Mouse (Mus musculus) MEL (cell line): ENCODE results near the gene Mybpc3. TPM values are rescaled to one million over a fixed set of nuclear protein-coding genes. Genes with fewer than 3 reads are reported as not detected.

Experiments used
- DNase-seq: peaks from one replicate; pipeline ENCODE4 v3.0.0; 2011; ENCODE audit warnings: low read depth, low spot score
- H3K27ac ChIP-seq: 2 replicates; pipeline ENCODE4 v1.5.1; 2012; ENCODE audit warnings: low read depth, mild to moderate bottlenecking, control low read depth, low read length, moderate library complexity; ENCODE audit not compliant: control insufficient read depth
- H3K27me3 ChIP-seq, 2 experiments: fragments of 150-350 bp in 1 of 2; sonication (generic) in 1 of 2; 2 replicates each; pipeline ENCODE4 v1.6.1; 2012; ENCODE audit warnings: low read length in 2 of 2, mild to moderate bottlenecking in 2 of 2, improper control_type of control experiment in 1 of 2, moderate library complexity in 1 of 2; ENCODE audit not compliant: insufficient read depth in 2 of 2, control insufficient read depth in 1 of 2
- H3K36me3 ChIP-seq, 2 experiments: 2 replicates each; pipeline ENCODE4 v1.6.1; 2012 to 2014; ENCODE audit warnings: low read length in 2 of 2, improper control_type of control experiment in 1 of 2, inconsistent platforms in 1 of 2, mild to moderate bottlenecking in 1 of 2; ENCODE audit not compliant: insufficient read depth in 2 of 2, control insufficient read depth in 1 of 2
- H3K4me1 ChIP-seq, 2 experiments: fragments of 150-350 bp in 1 of 2; sonication (generic) in 1 of 2; 2 replicates each; pipeline ENCODE4 v1.6.1; 2012; ENCODE audit warnings: low read length in 2 of 2, improper control_type of control experiment in 1 of 2, mild to moderate bottlenecking in 1 of 2; ENCODE audit not compliant: insufficient read depth in 2 of 2, control insufficient read depth in 1 of 2
- H3K4me3 ChIP-seq, 2 experiments: fragments of 150-350 bp in 1 of 2; sonication (generic) in 1 of 2; 2 replicates each; pipeline ENCODE4 v1.5.1; 2012; ENCODE audit warnings: low read depth in 2 of 2, low read length in 2 of 2, mild to moderate bottlenecking in 2 of 2, moderate library complexity in 2 of 2, control low read depth in 1 of 2, improper control_type of control experiment in 1 of 2; ENCODE audit not compliant: control insufficient read depth in 1 of 2, insufficient read depth in 1 of 2
- H3K79me2 ChIP-seq: 2 replicates; pipeline ENCODE4 v1.6.1; 2012; ENCODE audit warnings: mild to moderate bottlenecking, low read length, moderate library complexity; ENCODE audit not compliant: control insufficient read depth, poor library complexity, insufficient read depth
- H3K9ac ChIP-seq: 2 replicates; pipeline ENCODE4 v1.6.1; 2012; ENCODE audit warnings: low read depth, mild to moderate bottlenecking, control low read depth, low read length, moderate library complexity; ENCODE audit not compliant: control insufficient read depth, poor library complexity, severe bottlenecking
- H3K9me3 ChIP-seq: fragments of 150-350 bp; sonication (generic); replicated peaks from 2 replicates; pipeline ENCODE4 v1.6.1; 2012; ENCODE audit warnings: mild to moderate bottlenecking, low read length, improper control_type of control experiment, moderate library complexity; ENCODE audit not compliant: insufficient read depth
- BHLHE40 ChIP-seq: IDR thresholded peaks from 2 replicates; pipeline ENCODE4 v1.6.1; 2012; ENCODE audit warnings: low read depth, mild to moderate bottlenecking, inconsistent platforms, low read length, improper control_type of control experiment, borderline replicate concordance
- CHD1 ChIP-seq: IDR thresholded peaks from 2 replicates; pipeline ENCODE4 v1.6.1; 2012; ENCODE audit warnings: low read depth, mild to moderate bottlenecking, inconsistent platforms, low read length, improper control_type of control experiment
- CHD2 ChIP-seq: IDR thresholded peaks from 2 replicates; pipeline ENCODE4 v1.6.1; 2011; ENCODE audit warnings: low read length, improper control_type of control experiment
- CTCF ChIP-seq, 3 experiments: IDR thresholded peaks in 2 of 3; conservative IDR thresholded peaks in 1 of 3; 2 replicates each; pipeline ENCODE4 v1.5.1; 2011 to 2012; ENCODE audit warnings: low read length in 3 of 3, low read depth in 2 of 3, mild to moderate bottlenecking in 2 of 3, improper control_type of control experiment in 1 of 3, inconsistent platforms in 1 of 3, mixed read lengths in 1 of 3, moderate library complexity in 1 of 3; ENCODE audit not compliant: control insufficient read depth in 1 of 3, insufficient read depth in 1 of 3, poor library complexity in 1 of 3, severe bottlenecking in 1 of 3
- ELF1 ChIP-seq: IDR thresholded peaks from 2 replicates; pipeline ENCODE4 v1.6.1; 2014; ENCODE audit warnings: low read depth, mild to moderate bottlenecking, inconsistent platforms, low read length, improper control_type of control experiment, moderate library complexity
- EP300 ChIP-seq, 2 experiments: IDR thresholded peaks; 2 replicates each; pipeline ENCODE4 v1.6.1; 2011; ENCODE audit warnings: improper control_type of control experiment in 2 of 2, low read length in 2 of 2, low read depth in 1 of 2, mild to moderate bottlenecking in 1 of 2
- ETS1 ChIP-seq: IDR thresholded peaks from 2 replicates; pipeline ENCODE4 v1.6.1; 2012; ENCODE audit warnings: low read depth, mild to moderate bottlenecking, inconsistent platforms, low read length, improper control_type of control experiment, moderate library complexity
- GABPA ChIP-seq: IDR thresholded peaks from 2 replicates; pipeline ENCODE4 v1.6.1; 2012; ENCODE audit warnings: low read depth, mild to moderate bottlenecking, inconsistent platforms, low read length, improper control_type of control experiment, moderate library complexity
- GATA1 ChIP-seq: IDR thresholded peaks from 2 replicates; pipeline ENCODE4 v1.6.1; 2011; ENCODE audit warnings: low read depth, low read length, improper control_type of control experiment
- HCFC1 ChIP-seq: IDR thresholded peaks from 2 replicates; pipeline ENCODE4 v1.6.1; 2012; ENCODE audit warnings: low read depth, mild to moderate bottlenecking, inconsistent platforms, low read length, improper control_type of control experiment, moderate library complexity
- JUND ChIP-seq: IDR thresholded peaks from 2 replicates; pipeline ENCODE4 v1.6.1; 2011; ENCODE audit warnings: low read depth, mild to moderate bottlenecking, improper control_type of control experiment, low read length
- KAT2A ChIP-seq: conservative IDR thresholded peaks from 2 replicates; pipeline ENCODE4 v1.6.1; 2012; ENCODE audit warnings: low read depth, low read length, improper control_type of control experiment, inconsistent platforms
- MAFK ChIP-seq: IDR thresholded peaks from 2 replicates; pipeline ENCODE4 v1.6.1; 2011; ENCODE audit warnings: low read depth, mild to moderate bottlenecking, low read length, improper control_type of control experiment, borderline replicate concordance
- MAZ ChIP-seq: IDR thresholded peaks from 2 replicates; pipeline ENCODE4 v1.6.1; 2012; ENCODE audit warnings: low read depth, mild to moderate bottlenecking, inconsistent platforms, low read length, improper control_type of control experiment
- MEF2A ChIP-seq: IDR thresholded peaks from 2 replicates; pipeline ENCODE4 v1.6.1; 2014; ENCODE audit warnings: low read depth, mild to moderate bottlenecking, inconsistent platforms, low read length, improper control_type of control experiment; ENCODE audit not compliant: poor library complexity, insufficient replicate concordance, severe bottlenecking; ENCODE audit errors: extremely low read depth
- MXI1 ChIP-seq: IDR thresholded peaks from 2 replicates; pipeline ENCODE4 v1.6.1; 2011; ENCODE audit warnings: mild to moderate bottlenecking, low read depth, low read length, improper control_type of control experiment
- MYB ChIP-seq: IDR thresholded peaks from 2 replicates; pipeline ENCODE4 v1.6.1; 2011; ENCODE audit warnings: mild to moderate bottlenecking, low read depth, low read length, improper control_type of control experiment
- MYC ChIP-seq: IDR thresholded peaks from 2 replicates; pipeline ENCODE4 v1.6.1; 2011; ENCODE audit warnings: low read depth, mild to moderate bottlenecking, low read length, improper control_type of control experiment, moderate library complexity
- NELFE ChIP-seq: IDR thresholded peaks from 2 replicates; pipeline ENCODE4 v1.6.1; 2011; ENCODE audit warnings: low read depth, low read length, improper control_type of control experiment
- POLR2AphosphoS2 ChIP-seq: IDR thresholded peaks from 2 replicates; pipeline ENCODE4 v1.6.1; 2011; ENCODE audit warnings: low read length, improper control_type of control experiment
- POLR2AphosphoS5 ChIP-seq: IDR thresholded peaks from 2 replicates; pipeline ENCODE4 v1.6.1; 2012; ENCODE audit warnings: low read depth, borderline replicate concordance, mild to moderate bottlenecking, inconsistent platforms, low read length, moderate library complexity, mixed read lengths
- RAD21 ChIP-seq: IDR thresholded peaks from 2 replicates; pipeline ENCODE4 v1.6.1; 2011; ENCODE audit warnings: mild to moderate bottlenecking, low read depth, low read length, improper control_type of control experiment
- RCOR1 ChIP-seq: IDR thresholded peaks from 2 replicates; pipeline ENCODE4 v1.6.1; 2012; ENCODE audit warnings: low read depth, mild to moderate bottlenecking, inconsistent platforms, low read length, improper control_type of control experiment
- SIN3A ChIP-seq: IDR thresholded peaks from 2 replicates; pipeline ENCODE4 v1.6.1; 2012; ENCODE audit warnings: low read length, improper control_type of control experiment, inconsistent platforms
- SMC3 ChIP-seq: IDR thresholded peaks from 2 replicates; pipeline ENCODE4 v1.6.1; 2011; ENCODE audit warnings: low read depth, low read length, improper control_type of control experiment
- TAL1 ChIP-seq: IDR thresholded peaks from 2 replicates; pipeline ENCODE4 v1.6.1; 2012; ENCODE audit warnings: mild to moderate bottlenecking, inconsistent platforms, low read length, moderate library complexity, mixed read lengths
- TBP ChIP-seq: IDR thresholded peaks from 2 replicates; pipeline ENCODE4 v1.8.0; 2011; ENCODE audit warnings: low read depth, low read length, improper control_type of control experiment
- TCF12 ChIP-seq: IDR thresholded peaks from 2 replicates; pipeline ENCODE4 v1.6.1; 2014; ENCODE audit warnings: low read depth, mild to moderate bottlenecking, inconsistent platforms, low read length, improper control_type of control experiment, moderate library complexity
- UBTF ChIP-seq: IDR thresholded peaks from 2 replicates; pipeline ENCODE4 v1.6.1; 2012; ENCODE audit warnings: low read depth, mild to moderate bottlenecking, inconsistent platforms, low read length, improper control_type of control experiment, moderate library complexity, borderline replicate concordance; ENCODE audit not compliant: insufficient read depth
- USF1 ChIP-seq: IDR thresholded peaks from 2 replicates; pipeline ENCODE4 v1.6.1; 2014; ENCODE audit warnings: low read depth, mild to moderate bottlenecking, inconsistent platforms, low read length, improper control_type of control experiment, moderate library complexity
- USF2 ChIP-seq, 2 experiments: IDR thresholded peaks; 2 replicates each; pipeline ENCODE4 v1.6.1; 2011 to 2012; ENCODE audit warnings: improper control_type of control experiment in 2 of 2, low read length in 2 of 2, borderline replicate concordance in 1 of 2, inconsistent platforms in 1 of 2, low read depth in 1 of 2, mild to moderate bottlenecking in 1 of 2; ENCODE audit not compliant: insufficient read depth in 1 of 2
- ZKSCAN1 ChIP-seq: IDR thresholded peaks from 2 replicates; pipeline ENCODE4 v1.6.1; 2012; ENCODE audit warnings: low read depth, mild to moderate bottlenecking, inconsistent platforms, low read length, improper control_type of control experiment, moderate library complexity
- ZMIZ1 ChIP-seq: IDR thresholded peaks from 2 replicates; pipeline ENCODE4 v1.6.1; 2012; ENCODE audit warnings: low read depth, mild to moderate bottlenecking, inconsistent platforms, low read length, improper control_type of control experiment, moderate library complexity
- ZNF384 ChIP-seq: IDR thresholded peaks from 2 replicates; pipeline ENCODE4 v1.6.1; 2012; ENCODE audit warnings: low read depth, mild to moderate bottlenecking, inconsistent platforms, low read length, improper control_type of control experiment
- polyA plus RNA-seq, 2 experiments: library from polyadenylated mRNA; stranded (reverse) in 1 of 2; unstranded in 1 of 2; fragments of >175 nt in 1 of 2; fragments of >200 nt in 1 of 2; gene quantifications; 2 replicates each; pipeline versions ENCODE4 v1.2.1 to v1.2.4; 2012; ENCODE audit warnings: low replicate concordance in 2 of 2, low read depth in 1 of 2; ENCODE audit not compliant: insufficient read length in 2 of 2, insufficient read depth in 1 of 2, missing spikeins in 1 of 2
- total RNA-seq: library from RNA; depleted of rRNA; stranded (reverse); fragments of 300-350 nt; gene quantifications from 2 replicates; pipeline ENCODE4 v1.2.3, GENCODE M21; 2012

The Mybpc3 gene
- total and polyA plus RNA-seq, 3 experiments: 0.19 to 0.50 TPM; not detected in 1

DNA sequence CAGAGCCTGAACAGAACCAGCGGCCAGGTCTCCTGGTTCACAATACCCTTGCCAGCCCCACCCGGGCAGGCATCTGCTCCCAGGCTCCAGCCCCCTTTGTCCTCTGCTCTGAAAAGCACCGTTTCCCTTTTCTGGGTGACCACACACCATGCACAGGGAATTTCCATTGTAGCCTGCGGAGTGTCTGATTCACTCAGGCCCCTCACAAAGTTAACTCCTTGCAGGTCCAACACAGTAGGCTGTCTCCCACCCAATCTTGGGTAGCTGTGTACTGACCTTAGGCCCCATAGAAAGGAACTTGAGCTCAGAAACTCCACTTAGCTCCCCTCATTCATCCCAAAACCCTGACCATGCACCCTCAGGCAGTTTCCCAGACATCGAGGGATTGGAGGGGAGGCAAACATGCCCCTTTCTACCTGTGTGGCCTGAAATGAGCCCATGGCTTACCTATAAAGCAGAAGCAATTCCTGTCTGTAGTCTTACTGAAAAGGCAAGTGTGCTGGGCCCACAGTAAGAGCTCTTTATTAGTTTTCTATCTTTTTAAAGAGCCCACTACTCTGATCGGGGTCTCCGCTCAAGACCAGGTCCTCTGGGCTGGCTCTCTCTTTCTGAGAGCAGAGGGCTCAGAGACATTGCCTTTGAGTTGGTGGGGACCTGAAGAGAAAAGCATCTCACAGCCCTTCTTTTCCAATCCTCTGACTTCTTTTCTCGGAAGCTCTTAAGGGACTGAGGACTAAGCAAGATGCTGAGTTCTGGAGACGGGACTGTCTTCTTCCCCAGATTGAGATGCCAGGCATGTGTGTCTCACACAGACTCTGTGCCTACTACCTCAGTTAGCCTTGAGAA is 31.3 kb upstream of the Mybpc3 start:
- Histone ChIP-seq H3K36me3 (peaks cover 0 to 49% of the 10 kb centered on the region in 2 experiments; a peak in 2 of 4 replicates), H3K9me3 (no peaks in the 10 kb centered on the region), H3K27ac (peak overlapping the region; percentile 99), H3K4me3 (peak overlapping the region in 1 of 2 experiments; percentile 39; a peak in 2 of 4 replicates), H3K4me1 (peaks cover 7 to 57% of the 10 kb centered on the region in 2 experiments), H3K27me3 (no peaks in the 10 kb centered on the region), H3K9ac (peak overlapping the region; percentile 70), H3K79me2 (peaks cover 1% of the 10 kb centered on the region; the same call in 1 of the 2 replicates)
- peak; percentile 81 for DNase-seq
- no peak for TF ChIP-seq ZKSCAN1
- TF ChIP-seq POLR2AphosphoS2: peak; percentile 96
- no peak for TF ChIP-seq CHD1
- TF ChIP-seq USF2 (IDR thresholded peaks at IDR 0.05; ENCODE audit: borderline replicate concordance in 1 of 2, insufficient read depth in 1 of 2, low read depth in 1 of 2, low read length in 2 of 2): no peak
- TF ChIP-seq CHD2: peak; percentile 68; the same call in 1 of the 2 replicates
- TF ChIP-seq MYB: peak; percentile 51; the same call in 1 of the 2 replicates
- no peak for TF ChIP-seq USF1
- TF ChIP-seq ZNF384: no peak
- peak; percentile 86 for TF ChIP-seq ZMIZ1
- no peak for TF ChIP-seq MEF2A
- no peak for TF ChIP-seq RCOR1
- TF ChIP-seq BHLHE40: no peak; the same call in 1 of the 2 replicates
- TF ChIP-seq EP300 (IDR thresholded peaks at IDR 0.05; ENCODE audit: low read depth in 1 of 2, low read length in 2 of 2): peak in 1 of 2 experiments; percentile 40; a peak in 2 of 4 replicates
- 0 out of 2 replicates have a peak, but pooled peaks have one; percentile 26 for TF ChIP-seq MAZ
- no peak for TF ChIP-seq GABPA
- no peak for TF ChIP-seq MYC
- TF ChIP-seq TAL1: no peak; the same call in 1 of the 2 replicates
- peak; percentile 78 for TF ChIP-seq POLR2AphosphoS5
- no peak for TF ChIP-seq MXI1
- TF ChIP-seq ETS1: no peak; the same call in 1 of the 2 replicates
- TF ChIP-seq TBP: no peak; the same call in 1 of the 2 replicates
- peak; percentile 4; the same call in 1 of the 2 replicates for TF ChIP-seq MAFK
- TF ChIP-seq HCFC1: no peak; the same call in 1 of the 2 replicates
- no peak; the same call in 1 of the 2 replicates for TF ChIP-seq SIN3A
- TF ChIP-seq NELFE: no peak; the same call in none of the 2 replicates
- no peak for TF ChIP-seq ELF1
- TF ChIP-seq GATA1: no peak
- TF ChIP-seq TCF12: peak; percentile 42; the same call in 1 of the 2 replicates
- TF ChIP-seq UBTF: 0 out of 2 replicates have a peak, but pooled peaks have one; percentile 6
- TF ChIP-seq SMC3: peak; percentile 31
- no peak for TF ChIP-seq RAD21
- no peak for TF ChIP-seq KAT2A
- 0 out of 2 replicates have a peak, but pooled peaks have one; percentile 3 for TF ChIP-seq JUND
- TF ChIP-seq CTCF (IDR thresholded peaks at IDR 0.05 in 2 of 3, conservative IDR thresholded peaks at IDR 0.05 in 1 of 3; ENCODE audit: control insufficient read depth in 1 of 3, insufficient read depth in 1 of 3, low read depth in 2 of 3, low read length in 3 of 3, poor library complexity in 1 of 3, severe bottlenecking in 1 of 3): no peak
